Mouse (Mus musculus): ENCODE data around the gene Herpud2.
A peak's percentile ranks its signal among the peaks of the same experiment; 100 is the strongest.

The Herpud2 gene

GRCm38 (mm10) chr9:25151611-25152241 lies at the start of gene Herpud2:
TSS of gene Herpud2 (minus strand) at chr9:25151820.
- peak; percentile 95 for DNase-seq

DNA sequence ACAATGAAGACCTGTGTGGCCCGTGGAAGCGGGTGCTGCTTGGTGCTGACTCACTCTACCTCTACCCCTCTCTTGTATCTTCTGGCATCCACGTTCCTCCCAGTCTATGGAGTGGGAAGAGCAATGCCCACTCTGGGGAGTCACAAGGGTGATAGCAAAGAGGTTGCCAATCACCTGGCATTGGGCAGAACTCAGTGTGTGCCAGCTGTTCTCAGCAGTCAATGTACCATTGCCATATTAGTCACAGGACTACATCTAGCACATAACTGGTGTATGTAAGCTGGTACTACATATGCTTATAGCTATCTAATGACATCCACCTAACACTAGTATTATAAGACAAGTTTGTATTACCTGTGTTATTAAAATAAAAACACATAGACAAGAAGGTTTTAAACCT lies 49.4 kb upstream of the Herpud2 start:
- no peak for DNase-seq

DNA sequence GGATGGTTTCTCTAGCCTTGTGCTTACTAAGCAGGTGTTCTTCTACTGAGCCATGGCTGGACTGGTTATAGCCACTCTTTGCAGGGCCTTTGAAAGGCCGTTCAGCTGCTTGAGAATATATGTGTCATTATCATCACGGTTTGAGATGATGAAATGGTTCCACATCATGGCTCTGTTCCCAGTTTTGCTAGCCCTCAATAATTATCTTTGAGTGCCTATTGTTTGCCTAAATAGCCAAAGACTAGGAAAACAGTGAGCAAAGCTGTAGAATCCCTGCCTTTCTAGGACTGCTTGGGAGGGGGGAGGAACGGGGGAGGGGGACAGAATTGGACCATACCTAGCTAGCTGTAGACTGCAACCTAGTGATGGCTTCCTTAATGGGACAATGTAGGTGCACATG lies 48.5 kb upstream of the Herpud2 start:
- DNase-seq, result no peak

DNA sequence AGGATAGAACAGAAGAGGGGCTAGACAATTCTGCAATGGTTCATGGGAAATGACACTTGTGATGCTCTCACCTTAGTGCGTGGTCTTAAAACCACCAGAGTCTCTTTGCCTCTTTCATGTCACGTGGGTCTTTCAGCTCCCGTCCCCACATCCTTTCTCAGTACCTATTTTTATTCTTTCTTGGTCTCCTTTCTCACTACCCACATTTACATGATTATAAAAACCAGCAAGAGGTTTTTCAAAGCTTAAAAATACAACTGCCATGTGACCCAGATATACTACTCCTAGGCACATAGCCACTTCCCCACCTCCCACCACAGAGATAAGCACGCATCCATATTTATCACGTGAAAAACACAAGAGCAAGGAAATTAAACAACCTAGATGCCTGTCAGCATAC lies 45.1 kb upstream of the Herpud2 start:
- DNase-seq, result no peak

- DNase-seq, result no peak
Measured at GRCm38 (mm10) chr9:25191612-25192011, 40.0 kb upstream of the Herpud2 start.

GRCm38 (mm10) chr9:25186501-25186900 lies 34.9 kb upstream of the Herpud2 start:
- no peak for DNase-seq

DNA sequence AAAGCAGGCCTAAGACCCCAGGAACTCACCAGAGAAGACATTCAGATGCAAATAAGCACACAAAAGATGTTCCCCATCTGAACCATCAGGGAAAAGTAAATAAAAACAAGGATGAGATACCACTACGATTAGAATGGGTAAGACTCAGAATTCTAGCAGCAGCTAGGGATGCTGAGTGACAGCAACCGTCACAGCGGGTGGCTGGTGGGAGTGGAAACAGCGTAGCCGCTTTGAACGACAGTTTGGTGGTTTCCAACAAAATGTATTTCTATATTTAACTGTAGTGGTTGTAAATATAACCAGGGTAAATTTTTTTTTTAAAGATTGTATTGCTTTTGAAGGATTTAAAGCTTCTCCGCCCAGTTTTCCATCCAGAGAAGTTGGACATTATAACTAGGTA lies 34.2 kb upstream of the Herpud2 start:
- DNase-seq, result no peak

DNA sequence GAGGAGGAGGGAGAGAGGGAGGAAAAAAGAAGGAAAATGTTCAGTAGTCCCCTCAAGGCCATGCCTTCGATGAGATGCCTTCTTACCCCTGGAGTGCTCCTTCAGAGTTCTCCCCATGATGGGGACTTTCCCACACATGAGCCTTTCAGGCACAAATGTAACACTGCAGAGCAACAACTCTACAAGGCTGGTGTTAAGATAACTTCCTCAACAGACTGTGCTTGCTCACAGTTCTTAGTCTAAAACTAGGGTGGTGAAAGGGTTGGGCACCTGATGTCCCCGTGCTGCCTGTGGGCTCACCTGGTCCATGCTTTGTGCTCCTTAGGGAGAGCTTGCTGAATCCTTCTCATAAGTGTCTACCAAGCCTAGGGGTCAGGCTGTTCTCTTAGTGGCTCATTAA lies 33.0 kb upstream of the Herpud2 start:
- no peak for DNase-seq

GRCm38 (mm10) chr9:25178066-25178465 lies 26.4 kb upstream of the Herpud2 start:
- DNase-seq, result no peak

DNA sequence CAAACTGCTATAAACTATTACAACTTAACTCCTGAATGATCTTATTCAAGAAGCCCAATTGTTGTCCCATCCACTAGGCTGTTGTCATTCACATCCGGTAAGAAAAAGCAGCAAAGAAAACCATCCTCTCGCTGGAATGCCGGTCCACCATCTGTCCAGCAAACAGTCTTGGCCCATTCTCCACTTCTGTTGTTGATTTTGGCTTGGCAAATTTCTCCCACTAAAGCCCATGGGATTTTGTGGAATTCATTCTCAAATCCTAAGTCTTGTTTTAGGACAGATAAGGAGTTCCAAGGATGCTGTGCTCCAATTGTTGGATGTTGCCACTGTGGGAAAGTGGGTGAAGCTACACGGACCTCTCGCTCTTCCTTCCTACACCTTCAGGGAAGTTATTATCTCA lies 25.6 kb upstream of the Herpud2 start:
- DNase-seq, result no peak

DNA sequence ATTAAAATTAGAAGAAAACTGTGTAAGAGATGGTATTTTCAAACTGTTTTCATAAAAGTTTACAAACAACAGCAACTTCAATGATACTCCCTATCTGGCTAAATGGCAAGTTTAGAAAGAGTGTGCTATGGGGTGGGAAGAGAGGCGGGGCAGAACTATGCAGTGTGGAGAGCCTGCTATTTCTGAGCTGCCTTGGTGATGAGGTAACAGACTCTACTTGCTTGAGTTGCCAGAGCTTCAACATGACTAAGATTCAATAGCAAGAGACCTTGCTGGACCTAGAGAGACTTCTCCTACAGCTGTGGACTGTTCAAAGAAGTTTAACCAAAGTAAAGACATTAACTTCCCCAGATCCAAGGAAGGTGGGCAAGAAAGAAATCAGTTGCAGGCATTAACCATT lies 24.9 kb upstream of the Herpud2 start:
- no peak for DNase-seq

GRCm38 (mm10) chr9:25175978-25176377 lies 24.4 kb upstream of the Herpud2 start:
- no peak for DNase-seq

DNA sequence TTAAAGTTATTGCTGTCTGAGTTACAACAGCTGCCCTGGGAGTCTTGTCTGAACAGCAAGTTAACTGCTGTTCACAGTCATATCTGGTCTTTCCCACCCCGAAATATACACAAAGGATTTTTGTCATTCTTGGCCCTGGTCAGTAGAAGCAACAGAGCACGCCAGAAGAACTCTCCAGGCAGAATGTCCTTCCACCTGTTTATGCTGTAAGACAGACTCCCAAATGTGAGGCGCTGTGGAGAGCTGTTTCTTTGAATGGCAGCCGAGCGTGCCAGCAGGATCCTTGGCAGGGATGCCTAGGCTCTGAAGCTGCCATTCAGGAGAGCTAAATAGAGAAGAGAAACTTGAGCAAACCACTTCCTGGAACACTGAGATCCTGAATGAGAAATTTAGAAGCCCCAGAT lies 23.4 kb upstream of the Herpud2 start:
- peak; percentile 92 for DNase-seq

DNA sequence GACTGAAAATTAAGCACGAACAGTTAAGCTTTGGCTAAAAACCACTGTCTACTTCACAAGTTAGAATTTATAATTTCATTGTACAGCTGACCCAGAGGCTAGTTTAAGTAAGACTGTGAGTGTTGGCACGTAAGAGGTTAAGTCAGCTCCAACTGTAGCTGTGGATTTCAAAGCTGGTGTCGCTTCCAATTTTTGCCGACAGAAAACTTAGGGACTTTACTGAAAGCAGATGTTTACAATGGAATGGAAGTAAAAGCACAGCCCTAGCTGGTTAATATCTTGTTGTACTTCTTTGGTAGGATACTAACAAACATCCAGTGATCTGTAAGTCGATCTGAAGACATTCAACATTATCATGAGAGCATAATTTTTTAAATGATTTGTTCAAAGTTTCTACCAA lies 23.0 kb upstream of the Herpud2 start:
- no peak for DNase-seq

GRCm38 (mm10) chr9:25173171-25173570 lies 21.6 kb upstream of the Herpud2 start:
- DNase-seq, result peak; percentile 31

- DNase-seq, result no peak
Measured at GRCm38 (mm10) chr9:25169626-25170025, 18.0 kb upstream of the Herpud2 start.

DNA sequence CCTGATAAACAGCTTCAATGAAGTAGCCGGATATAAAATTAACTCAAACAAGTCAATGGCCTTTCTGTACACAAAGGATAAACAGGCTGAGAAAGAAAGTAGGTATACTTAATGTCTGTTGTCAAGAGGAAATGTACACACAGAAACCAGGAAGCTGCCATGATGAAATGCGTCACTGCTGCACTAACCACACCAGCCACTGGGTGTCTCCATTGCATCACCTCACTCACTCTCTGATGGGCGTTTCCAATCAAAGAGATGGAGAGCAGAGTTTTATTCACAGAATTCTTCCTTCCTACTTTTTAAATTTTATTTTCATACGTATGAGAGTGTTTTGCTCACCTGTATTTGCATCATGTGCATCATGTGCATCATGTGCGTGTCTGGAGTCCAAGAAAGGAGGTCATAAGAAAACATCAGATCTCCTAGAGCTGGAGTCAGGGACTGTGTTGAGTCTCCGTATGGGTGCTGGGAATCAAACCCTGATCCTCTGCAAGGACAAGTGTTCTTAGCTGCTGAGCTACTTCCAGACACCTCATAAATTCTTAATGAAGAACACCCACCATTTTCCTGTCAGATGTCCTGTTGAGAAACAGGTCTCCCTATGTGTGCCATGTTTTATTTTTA lies 16.0 kb upstream of the Herpud2 start:
- DNase-seq, result peak; percentile 81

GRCm38 (mm10) chr9:25158218-25158617 lies 6.6 kb upstream of the Herpud2 start:
- no peak for DNase-seq

- no peak for DNase-seq
Measured at GRCm38 (mm10) chr9:25156377-25156776, 4.8 kb upstream of the Herpud2 start.

DNA sequence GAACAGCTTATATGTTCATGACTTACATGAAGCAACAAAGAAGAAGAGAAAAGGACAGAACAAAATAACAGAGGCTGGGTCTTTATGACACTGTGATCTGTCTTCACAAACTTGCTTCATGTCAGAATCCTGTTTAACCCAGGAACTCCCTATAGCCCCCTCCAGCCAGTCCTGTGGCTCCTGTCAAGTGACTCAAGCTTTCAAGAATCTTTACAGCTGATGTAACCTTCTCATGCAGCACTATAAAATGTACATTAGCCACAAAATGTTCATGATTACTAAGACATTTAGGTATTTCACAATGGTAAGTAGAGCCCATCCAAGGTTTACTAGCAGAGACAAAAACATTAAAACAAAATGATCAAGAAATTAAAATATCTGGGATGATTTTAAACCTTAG lies 1.4 kb upstream of the Herpud2 start:
- DNase-seq, result no peak

- no peak for DNase-seq
Measured at GRCm38 (mm10) chr9:25152457-25152856, 837 bp upstream of the Herpud2 start.

DNA sequence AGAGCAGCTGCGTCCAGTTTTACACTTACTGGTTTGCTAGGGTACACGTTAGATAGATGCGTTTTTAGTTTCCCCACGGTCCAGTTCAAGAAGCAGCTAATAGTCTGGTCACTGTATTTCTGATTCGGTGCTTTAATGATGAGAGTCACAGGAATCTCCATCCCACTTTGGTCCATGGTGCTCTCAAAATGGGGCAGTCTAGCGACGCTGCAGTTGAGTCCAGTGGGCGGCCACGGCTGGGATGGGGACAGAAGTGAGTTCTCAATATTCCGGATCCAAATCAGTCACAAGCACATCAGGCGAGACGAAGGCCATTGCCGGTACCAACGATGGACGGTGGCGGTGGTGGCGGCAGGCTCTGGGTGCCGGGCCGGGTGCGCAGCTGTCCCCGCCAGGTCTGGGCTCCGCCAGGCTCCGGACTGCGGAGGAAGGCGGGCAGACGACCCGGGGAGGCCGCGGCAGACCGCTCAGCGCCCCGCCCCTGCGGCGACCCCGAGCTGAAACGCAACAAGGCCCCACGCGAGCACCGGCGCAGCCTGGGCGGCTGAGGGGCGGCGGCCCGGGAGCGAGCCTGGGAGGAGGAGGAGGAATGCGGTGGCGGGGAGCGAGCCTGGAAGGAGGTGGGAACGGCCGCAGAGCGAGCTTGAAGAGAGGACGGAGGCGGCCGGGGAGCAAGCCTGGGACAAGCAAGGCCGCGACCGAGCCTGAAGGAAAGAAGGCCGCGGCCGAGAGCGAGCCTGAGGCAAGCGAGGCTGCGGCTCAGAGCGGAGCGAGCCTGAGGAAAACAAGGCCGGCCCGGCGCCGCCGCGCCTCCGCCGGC lies 619 bp downstream of the Herpud2 start:
- peak; percentile 69 for DNase-seq

DNA sequence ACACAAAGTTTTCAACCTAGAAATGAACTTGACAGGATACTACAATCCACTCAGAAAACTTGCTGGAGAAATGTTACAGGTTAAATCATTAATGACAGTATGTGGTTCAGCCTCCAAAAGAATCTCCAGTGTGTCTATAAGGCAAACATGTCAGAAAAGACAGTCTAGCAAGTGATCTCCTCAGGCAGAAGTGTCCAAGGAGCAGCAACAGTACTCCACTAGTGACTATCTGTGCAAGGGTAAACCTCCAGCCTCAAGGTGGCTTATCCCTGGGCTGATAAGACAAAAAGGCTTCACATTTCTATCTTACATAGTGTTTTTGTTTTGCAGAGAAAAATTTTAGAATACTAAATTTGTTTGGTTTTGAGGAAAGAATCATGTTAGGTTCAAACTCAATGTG lies 2.9 kb downstream of the Herpud2 start:
- no peak for DNase-seq

GRCm38 (mm10) chr9:25145925-25146324 lies 5.7 kb downstream of the Herpud2 start:
- DNase-seq, result no peak

All from right cerebral cortex, adult 18-20 months (tissue).